Mouse (Mus musculus) lung, adult 18-20 months (tissue): ENCODE results near the gene Myzap.

Experiments
- DNase-seq, 2 experiments: peaks; one replicate each; pipeline ENCODE4 v3.0.0; 2022; ENCODE audit warnings: mixed read lengths in 2 of 2

The Myzap gene

DNA sequence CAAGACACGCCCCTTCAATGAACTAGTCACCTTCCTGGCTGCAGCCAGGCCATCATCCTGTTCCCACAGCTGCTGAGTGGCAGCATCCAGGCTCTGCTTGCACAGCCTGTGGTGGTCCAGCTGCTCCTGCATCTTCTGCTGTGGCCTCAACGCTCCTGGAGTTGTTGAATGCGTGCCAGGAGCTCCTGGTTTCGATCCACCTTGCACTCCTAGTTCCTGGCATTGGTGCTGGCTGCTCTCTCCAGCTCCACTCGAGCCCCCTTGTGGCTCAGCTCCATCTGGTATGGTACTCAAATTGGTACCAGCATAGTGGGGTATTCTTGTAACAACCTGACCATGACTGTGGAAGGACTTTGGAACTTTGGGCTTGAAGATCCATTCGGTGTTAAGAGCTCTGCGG, 7.7 kb upstream of the Myzap start:
- no peak for DNase-seq

DNA sequence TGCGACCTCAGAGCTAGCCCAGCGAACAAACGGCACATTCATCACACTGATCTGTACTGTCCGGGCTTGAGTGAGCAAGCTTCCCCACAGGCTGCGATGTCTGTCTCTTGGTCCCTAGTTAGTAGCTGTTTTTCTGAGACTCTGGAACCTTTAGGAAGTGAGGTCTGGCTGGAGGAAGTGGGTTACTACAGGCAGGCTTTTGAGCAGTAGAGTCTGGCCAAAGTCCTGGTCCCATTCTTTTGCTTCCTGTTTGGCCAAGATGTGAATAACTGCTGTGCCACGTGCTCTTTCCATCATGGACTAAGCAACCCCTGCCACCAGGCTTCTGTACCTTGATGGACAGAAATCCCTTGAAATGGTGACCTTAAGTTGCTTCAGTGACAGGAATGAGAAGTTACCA, 4.7 kb upstream of the Myzap start:
- DNase-seq, result no peak

DNA sequence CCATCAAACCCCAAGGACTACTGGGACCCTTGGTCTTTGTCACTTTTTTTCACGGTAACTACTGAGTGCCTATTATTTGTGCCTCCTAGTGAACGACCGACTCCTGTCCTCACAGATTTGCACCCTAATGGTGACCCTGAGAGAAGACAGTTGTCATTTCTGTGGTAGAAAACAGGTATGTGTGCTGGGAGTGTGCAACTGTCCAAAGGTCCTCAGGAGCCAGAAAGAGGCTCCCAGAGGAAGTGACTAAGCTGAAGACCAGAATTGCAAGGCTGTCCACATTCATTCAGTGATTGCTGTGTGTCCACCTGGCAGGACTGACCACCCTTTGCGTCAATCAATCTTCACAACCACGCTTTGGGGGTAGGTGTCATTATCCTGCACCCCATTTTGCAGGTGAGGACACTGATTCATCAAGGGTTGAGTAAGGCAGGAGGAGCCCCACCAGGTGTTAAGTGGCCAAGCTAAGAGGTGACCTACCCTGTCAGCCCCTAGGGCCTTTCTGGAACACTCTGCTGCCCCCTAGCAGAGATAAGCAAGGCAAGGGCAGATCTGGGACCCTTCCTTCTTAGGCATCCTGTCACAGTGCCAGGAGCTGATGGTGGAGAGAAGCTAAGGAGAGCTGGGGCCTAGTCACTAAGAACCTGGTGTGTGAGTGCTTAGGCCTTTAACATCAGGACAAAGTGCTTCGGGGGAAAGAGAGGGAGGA, 571 bp upstream of the Myzap start:
- no peak for DNase-seq

DNA sequence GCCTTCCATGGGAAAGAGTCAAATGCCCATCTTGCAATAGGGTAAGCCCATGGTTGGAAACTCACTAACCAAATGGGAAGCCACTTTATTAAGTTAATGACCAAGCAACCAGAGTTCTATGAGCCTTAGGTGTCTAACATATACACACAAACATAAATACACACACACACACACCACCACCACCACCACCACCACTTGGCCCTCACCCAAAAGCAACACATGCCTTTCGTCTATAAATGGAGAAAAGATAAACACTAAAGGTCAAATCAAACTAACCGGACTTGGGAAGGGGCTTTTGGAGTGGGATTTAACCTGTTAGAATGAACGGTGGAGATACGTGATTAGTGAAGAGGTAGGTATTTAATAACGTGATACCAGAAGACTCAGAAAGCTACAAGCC, 1.1 kb downstream of the Myzap start:
- no peak for DNase-seq

DNA sequence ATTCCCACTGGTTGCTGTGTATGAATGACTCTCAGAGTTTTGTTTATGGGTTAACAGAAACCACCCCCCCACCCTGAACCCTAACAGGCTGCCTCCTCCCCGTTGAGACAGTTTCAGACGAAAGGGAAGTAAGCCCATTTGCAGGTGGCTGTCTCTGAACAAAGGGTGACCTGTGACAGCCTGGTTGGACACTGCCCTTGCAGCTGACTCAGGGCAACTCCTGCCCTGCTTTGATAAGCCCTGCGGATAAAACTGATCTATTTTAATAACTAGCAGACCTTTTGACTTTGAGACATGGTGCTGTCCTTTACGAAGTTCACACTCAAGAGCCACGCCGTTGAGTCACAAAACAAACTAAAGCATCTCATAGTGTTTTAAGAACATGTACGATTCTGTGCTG, 2.4 kb downstream of the Myzap start:
- no peak for DNase-seq

DNA sequence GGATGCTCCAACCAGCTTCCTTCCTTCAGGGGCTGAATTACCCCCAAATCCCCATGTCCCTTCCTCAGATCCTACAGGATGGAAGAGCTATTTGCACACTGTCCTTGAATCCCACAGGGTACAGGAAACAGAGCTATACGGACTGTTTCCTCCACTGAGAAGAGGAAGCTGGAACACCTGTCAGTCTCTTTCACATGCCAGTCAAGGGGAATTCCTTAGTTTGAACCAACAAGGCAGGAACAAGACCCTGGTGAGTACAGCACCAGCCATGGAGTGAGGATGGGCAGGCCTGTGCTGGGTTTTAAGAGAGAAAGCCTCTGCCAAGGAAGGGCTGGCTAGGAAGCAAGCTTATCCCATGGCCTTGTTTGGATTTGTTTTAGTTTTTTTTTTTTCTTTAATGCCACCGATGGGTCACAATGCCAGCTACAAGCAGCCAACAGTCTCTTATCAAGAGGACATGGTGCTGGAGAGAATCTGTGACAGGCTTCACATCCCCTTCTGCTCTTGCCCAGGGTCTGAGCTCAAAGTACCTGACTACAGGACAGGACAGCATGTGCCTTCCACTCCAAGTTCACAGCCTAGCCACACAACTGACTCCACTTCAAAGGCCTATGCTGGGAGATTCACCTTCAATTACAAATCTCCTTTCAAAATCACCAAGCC, 3.1 kb downstream of the Myzap start:
- DNase-seq, result no peak

DNA sequence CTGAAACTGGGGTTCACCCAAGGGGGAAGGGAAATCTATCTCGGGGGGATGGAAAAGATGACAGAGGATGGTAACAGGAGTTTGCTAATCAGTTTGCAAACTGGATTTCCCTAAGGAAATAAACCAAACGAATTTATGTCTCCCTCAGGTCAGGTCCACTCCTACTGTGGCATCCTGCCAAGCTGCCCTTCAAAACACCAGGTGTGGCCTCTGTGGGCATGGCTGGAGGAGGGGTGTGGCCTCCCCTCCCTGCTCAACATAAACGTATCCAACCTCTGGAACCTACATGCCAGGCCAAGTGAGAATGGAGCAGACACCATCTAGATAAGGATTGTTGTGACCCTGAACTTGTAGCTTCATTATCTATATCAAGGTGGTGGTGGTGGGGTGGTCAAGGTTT, 5.8 kb downstream of the Myzap start:
- DNase-seq, result peak; percentile 75 to 82

DNA sequence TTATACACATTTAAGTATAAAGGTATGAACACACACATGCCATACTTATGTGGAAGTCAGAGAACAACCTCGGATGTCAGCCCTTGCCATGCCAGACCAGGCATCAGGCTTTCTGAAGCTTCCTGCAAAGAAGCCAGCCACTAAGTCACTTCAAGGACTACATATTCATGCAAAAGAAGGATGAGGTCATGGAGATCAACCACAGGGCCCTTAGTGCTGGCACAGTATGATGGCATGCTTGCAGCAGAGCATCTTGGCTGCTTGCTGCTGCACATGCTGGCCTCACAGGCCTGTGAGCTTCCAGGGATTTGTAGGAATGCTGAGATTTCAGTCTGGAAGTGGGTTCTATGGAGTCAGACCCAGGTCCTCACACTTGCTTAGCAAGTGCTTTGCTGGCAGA, 9.4 kb downstream of the Myzap start:
- DNase-seq, result no peak

DNA sequence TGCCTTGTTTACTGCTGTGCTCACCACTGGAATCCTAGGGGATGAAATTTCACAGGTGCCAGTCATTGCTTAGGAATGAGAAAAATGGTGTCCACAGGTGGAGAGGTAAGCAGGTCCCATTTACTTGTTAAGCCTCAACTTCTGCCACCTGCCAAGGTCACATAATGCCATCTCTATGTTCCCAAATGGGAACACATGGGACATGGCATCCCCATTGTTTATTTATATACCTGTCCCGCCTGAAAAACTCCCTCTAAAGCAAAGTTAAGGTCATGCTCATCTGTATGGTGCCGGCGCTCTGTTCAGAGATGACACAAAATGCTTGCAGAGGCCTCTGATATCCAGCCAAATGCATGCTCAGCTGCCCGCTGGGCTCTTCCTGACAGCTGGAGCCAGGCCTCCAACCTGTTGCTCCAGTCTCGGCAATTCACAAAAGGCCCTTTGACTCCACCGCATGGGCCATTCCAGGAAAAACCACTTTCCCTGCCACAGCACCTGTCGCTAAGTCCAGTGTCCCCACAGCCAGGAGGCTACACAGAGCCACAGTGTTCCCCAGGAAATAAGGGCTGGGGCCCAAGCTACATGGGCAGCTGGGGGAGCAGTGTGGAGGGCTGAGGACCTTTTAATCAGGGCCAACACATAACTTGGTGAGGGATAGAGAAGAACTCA, 13.1 kb downstream of the Myzap start:
- DNase-seq, result peak in 1 of 2 experiments; percentile 23

DNA sequence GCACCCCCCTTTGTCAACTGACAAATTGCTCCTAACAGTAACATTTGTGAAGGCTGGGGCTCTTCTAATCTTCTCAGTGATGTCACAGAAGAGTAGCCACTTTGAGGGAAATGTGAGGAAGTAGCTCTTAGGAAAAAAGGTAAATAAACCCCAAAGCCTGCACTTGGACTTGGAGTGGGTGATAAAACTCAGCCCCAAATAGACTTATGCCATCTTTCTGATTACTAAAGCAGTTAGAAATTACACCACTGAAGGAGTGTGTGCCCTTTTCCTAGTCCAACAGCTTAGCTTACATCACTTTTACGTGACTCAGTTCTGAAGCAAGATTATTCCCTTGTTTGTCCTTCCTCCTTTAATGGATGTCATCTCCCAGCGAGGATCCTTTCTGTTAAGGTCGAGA, 17.7 kb downstream of the Myzap start:
- no peak for DNase-seq

DNA sequence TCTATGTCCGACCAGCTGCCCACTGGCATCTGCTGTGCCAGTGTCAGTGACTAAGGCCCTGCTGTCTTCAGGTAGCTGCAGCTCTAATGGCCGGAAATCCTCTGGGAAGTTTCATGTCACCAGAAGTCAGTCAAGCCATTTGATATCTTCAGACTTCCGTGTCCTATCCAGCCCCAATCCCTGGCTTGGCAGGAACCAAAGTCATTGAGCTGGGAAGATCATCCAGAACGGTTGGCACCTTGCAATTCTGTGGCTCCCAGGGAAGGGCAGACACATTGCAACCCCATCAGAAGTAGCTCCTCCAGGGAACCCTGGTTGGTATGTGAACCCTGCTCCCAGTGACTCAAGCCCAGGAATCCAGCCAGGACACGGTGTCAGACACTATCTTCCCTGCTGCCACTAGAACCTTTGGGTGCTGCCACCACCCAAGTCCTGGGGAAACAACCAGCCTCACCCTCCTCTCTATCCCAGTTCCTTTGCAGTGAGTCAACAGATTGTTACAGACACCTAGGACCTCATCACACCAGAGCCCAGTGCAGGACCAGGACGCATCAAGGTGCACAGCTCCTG, 18.3 kb downstream of the Myzap start:
- DNase-seq, result peak; percentile 17 to 42

DNA sequence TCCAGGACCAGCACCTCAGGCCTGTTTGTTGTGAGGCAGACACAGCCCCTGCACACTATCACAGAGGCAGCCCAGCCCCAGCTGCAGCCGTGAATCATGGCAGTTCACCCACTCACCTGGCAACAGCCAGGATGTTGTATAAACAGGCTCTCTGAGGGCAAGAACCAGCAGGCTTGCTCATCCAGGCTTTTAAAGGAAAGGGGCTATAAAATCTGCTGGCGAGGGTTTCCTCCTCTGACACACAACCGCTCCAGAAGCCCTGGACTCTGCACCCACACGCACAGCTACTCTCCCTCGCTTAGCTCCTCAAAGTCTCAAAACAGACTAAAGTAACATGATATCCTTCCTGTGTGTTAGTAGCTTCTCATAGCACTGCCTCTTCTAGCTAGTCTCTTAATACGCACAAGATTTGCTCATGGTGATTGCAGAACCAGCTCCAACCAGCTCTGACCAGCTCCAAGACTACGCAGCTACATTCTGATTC, 21.0 kb downstream of the Myzap start:
- DNase-seq, result no peak

DNA sequence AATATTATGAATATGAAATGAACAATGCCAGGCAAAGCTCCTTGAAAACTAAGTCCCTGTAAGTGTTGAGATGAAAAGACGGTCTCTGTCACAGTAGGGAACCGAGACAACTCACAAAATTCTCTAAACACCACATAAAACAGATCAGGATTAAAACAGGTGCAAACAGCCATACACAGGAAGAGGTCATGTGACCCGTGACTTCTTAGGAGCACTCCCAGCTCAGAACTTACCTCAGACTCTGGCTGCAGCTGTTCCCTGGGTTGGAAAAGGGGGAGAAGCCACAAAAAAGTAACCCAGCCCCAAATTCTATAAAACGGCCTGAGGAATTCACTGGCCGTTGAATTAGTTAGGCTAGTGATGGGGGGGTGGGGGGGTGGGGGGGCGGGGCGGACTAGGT, 22.0 kb downstream of the Myzap start:
- no peak for DNase-seq

DNA sequence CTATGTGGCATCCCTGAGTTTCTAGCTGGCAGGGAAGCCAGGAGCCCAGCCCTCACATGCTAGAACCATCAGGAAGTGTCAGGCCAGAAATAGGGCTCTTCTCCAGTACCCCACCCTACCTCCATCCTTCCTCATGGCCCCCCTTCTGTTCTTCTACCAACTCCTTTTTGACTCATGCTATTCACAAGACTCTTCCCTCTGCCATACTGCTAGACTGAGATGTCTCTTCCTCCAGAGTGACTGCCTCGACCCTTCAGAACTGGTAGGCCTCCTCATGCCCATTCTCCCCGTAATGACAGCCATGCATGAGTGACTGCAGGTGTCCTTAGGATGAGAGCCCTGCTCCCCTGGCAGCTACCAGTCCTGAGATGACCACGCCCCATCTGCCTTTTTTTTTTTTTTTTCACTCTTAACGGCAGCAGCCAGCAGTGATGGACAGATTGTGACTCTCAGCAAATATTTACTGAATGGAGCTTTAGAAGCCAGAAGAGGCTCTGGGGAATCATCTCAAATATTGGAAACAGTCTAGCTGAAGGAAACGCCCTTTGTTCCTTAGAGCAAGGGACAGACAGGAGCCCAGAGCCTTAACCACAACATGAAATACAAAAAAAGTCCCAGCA, 23.7 kb downstream of the Myzap start:
- no peak for DNase-seq

DNA sequence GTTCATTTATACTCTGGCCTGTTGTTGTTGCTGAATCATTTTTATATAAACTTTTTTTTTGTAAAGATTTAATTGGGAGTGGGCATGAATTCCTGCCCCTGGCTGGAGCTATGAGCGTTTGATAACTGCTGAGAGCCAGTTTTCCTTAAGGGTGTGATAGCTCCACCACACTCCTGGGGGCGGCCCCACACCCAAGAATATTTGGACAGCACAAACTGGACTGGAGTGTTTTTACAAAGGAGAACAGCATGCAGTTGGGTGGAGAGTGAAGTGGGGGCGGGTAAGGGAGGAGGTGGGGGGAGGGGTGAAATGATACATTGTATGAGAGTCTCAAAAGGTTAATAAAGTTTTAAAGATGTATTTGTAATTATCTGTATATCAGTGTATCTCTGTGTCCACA, 24.8 kb downstream of the Myzap start:
- DNase-seq, result peak; percentile 58 to 72

DNA sequence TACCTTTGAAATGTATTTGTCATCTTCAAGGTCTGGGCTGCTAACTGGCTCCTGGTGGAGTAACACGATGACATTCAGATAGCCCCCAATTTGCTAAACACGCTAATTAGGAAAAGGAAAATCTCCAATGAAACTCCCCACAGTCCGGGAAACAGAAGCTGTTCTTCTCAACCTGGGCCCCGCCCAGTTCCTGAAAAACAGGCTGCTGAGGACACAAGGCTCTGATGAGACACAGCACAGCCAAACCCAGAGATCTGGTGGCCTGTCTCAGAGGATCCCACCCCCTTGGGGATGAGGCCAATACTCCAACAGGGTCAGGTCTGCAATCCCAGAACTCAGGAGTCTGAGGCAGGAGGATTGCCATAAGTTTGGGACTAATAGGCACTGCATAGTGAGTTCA, 25.4 kb downstream of the Myzap start:
- DNase-seq, result peak; percentile 59 to 75

DNA sequence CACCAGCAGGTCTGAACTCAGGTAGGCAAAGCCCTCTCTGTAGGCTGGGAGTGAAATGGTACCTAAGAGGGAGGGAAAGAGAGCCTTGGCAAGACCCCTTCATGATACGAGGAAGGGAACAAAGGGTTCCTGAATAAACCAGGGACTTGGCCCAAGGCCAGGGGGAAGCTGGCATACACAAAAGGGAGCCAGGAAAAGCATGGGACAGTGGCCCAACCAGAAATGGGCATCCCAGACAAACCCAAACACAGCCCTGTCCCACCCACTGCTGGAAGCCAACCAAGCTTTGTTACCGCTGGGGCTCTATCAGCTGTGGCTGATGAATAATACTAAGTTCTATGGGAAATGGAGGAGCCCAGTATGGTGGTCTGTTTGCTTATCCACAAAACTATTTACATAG, 34.4 kb downstream of the Myzap start:
- DNase-seq, result peak; percentile 87 to 92

DNA sequence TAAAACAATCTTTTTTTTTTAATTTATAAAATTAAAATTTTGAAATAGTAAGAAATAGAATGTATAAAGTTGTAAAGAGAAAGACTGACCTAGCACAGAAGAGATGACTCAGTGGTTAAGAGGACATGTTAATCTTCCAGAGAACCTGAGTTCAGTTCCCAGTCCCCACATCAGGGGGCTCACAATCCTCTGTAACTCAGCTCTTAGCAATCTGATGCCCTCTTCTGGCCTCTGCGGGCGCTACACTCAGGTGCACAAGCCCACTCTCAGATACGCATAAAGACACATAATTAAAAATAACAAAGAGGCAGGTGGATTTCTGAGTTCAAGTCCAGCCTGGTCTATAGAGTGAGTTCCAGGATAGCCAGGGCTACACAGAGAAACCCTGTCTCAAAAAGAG, 38.2 kb downstream of the Myzap start:
- DNase-seq, result no peak

DNA sequence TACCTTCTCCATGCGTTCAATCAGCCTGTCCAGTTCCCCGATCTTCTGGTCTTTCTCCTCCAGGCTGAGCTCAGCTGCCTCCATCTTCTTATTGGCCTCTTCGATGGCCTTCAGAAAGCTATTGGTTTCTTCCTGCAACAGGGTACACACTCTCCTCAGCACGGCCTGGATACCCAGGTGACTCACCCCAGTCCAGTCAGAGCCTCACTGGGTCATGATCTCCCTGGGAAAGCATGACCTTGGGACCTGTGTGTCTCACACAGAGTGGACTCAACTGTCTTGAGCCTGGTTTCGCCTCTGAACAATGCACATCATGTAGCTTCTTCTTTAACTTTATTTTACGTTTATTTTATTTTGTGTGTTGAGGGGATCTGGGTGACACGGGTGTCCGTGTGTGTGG, 42.0 kb downstream of the Myzap start:
- DNase-seq, result no peak

DNA sequence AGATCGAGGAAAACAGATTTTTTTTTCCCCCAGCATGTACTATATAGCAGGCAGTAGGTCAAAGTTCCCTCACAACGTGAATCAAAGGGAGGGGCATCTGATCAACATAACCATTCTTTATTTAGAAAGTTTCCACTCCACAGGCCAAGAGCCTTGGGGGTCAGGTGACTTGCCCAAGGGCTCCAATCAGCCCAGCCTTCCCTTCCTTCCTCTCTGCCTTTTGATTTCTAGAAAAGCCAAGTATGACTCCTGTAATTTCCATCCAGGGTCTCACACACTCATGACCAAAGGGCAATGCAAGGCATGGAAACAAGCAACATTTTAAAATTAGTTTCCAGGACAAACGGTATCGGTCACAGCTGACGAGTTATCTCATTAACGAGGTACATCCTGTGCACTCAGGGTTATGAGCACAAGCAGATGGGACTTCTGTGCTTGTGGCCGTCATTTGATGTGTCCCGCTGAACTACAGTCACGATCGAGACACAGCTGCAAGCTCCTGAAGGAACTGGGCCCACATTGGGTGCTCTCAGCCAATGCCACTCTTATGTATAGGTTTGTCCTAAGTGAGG, 44.4 kb downstream of the Myzap start:
- DNase-seq, result no peak

DNA sequence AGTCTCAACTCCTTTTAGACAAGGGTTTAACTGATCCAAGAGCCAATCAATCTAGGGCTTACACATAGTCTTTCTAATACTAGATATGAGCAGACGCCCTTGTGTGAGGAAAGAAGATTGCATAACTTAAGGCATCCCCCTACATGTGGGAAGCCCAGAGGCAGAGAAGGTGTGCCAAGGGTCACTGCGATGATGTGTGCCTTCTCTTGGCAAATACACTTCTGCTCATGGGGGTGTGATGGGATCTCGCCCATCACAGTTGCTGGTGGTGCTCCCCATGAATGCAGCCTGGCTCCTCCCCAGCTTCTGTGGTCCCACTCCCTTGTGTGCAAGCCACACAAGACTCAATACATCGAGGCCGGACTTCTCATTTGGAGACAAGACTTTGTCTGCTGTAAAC, 47.3 kb downstream of the Myzap start:
- DNase-seq, result no peak

DNA sequence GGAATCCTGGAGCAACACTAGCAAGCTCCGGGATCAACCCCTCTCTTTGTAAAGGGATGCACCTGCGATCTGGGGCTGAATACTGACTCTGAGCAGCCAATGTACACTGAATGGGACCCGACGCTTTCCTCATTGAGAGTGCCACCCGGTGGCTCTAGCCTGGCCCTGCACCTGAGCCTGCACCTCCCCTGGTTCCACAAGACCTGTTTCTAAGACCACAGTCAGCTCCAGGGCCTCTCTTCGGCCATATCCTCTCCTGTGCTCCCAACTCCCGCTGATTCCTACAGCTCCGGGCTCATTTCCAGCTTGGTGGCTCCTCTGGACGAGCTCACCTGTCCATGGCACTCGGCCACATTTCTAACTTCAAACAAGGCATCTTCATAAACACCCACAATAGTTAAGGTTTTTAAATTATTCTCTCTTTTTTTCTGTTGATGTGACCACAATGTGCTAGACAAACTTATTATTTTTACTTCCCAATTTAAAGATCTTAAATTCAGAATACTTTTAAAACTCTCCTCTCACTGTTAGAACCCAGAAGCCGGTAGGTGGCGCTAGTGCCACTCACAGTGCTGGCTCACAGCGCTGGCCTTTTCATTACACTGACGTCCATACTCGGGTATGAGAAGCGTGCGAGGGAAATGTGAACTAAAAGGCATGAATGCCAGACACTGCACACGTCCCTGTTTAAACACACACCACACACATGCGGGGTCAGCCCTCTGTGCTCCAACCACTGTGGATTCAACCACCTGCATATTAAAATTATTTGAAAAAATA, 48.5 kb downstream of the Myzap start:
- DNase-seq, result peak; percentile 73 to 82
